Mouse (Mus musculus): Measurements from ENCODE around the gene Ptprz1.

DNA sequence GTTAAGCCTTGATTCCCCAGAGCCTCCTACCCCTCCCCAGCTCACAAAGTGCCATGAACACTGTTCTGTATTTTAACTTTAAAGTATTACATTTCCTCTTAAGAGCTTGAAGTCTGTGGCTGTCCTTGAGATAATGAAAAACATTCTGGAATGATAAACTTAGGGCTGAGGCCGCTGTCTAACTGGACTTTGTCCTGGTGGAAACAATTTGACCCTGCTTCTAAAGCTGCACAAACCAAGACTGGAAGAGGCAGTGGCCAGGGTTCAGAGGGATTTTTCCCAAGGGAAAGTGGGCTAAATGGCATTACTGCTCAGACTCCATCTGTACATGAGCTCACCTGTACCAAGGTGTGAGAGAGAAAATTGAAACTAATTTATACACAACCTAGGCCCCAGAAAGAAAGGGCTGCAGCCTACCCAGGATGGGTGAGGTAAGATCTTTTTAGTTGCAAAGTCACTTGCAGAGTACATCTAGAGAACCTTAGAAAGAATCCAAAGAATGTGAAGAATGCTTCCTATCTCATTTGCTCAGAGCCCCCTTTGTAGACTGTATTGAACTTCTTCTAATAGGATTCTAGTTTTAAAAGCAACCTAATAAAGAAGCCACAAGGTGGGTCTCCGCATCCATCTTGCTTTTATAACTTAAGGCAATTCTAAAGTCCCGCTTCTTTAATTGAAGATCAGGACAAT, 204.8 kb downstream of the Ptprz1 start:
- no peak for TF ChIP-seq CTCF (IDR thresholded peaks at IDR 0.05; ENCODE audit: low read depth, low read length)
- no peak for TF ChIP-seq POLR2A (IDR thresholded peaks at IDR 0.05; ENCODE audit: borderline replicate concordance, low read depth, low read length)

Measured in bone marrow macrophage, adult 2 months (primary cell).